Mouse (Mus musculus): ENCODE data around the gene Grin3b. TPM values are rescaled to one million over a fixed set of nuclear protein-coding genes. Genes with fewer than 3 reads are reported as not detected.
"Not testable (repeated sequence)": the region's sequence is repeated elsewhere in the genome, so short reads cannot be mapped to it uniquely, and the experiment has no call there.

Grin3b gene
- polyA plus RNA-seq, 1 experiment from 2014 or later: 0.19 TPM

DNA sequence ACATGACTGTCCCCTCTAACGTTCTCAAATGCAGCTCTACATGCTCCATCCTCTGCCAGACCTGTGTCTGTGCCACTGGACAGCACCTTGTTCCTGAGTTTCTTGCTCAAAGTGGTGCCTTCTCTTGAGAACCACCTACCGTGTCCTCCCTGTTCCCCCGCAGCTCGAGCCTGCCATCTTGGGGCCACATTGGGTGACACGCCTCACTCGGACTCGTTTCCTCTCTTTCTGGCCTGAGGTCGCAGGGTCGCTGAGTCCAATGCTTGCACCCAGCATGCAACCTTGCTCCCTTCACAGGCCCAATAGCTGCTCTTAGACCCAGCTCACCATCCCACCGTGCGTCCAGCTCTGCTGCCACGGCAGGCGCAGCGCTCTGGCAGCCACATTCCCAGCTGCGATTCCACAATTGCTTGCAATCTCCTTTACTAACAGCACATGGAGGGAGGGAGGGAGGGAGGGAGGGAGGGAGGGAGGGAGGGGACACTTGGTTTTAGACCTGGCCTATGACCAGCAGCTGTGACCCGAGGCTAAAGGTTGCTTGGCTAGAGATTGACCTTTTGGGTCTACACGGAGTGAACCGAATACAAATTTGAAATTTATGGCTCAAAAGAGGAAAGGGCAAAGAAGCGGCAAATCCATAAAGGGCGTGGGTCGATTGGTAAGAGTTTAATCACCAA lies 12.2 kb upstream of the Grin3b start:
- no peak overlapping the region for H3K4me3 ChIP-seq (ENCODE audit: low read depth, low read length)
- H3K27ac ChIP-seq (ENCODE audit: low read depth, low read length): no peak overlapping the region
- 17% methylated on average over 21 of the region's 21 CpGs for WGBS (ENCODE audit: insufficient replicate concordance)

DNA sequence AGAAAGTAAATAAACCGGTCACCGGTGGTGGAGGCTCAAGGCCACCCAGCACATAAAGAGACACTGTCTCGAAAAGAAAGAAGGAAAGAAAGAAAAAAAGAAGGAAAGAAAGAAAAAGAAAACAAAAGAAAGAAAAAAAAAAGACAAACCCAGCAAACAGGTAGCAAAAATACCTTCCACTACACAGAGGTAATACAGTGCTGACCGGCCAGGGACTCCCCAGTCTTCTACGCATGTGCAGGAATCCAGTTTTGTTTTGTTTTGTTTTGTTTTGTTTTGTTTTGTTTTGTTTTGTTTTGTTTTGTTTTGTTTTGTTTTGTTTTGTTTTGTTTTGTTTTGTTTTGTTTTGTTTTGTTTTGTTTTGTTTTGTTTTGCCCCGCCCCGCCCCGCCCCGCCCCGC lies 11.1 kb upstream of the Grin3b start:
- Histone ChIP-seq H3K4me3 (ENCODE audit: low read depth, low read length) (peak overlapping the region; percentile 97; the same call in 1 of the 2 replicates), H3K4me2 (peak overlapping the region; percentile 20; the same call in 1 of the 2 replicates)
- H3K4me1 ChIP-seq (ENCODE audit: control insufficient read depth, insufficient read depth, low read length); H3K9ac ChIP-seq (ENCODE audit: low read depth, low read length); ATAC-seq (replicated peaks; ENCODE audit: insufficient number of reproducible peaks, low FRiP score, low TSS enrichment); H3K27me3 ChIP-seq (ENCODE audit: control insufficient read depth, insufficient read depth, low read length); H3K36me3 ChIP-seq (ENCODE audit: control insufficient read depth, insufficient read depth, low read length); H3K27ac ChIP-seq (ENCODE audit: low read depth, low read length); H3K9me3 ChIP-seq (replicated peaks; ENCODE audit: control insufficient read depth, low read length): not testable (repeated sequence)
- WGBS (ENCODE audit: insufficient replicate concordance): 42% methylated on average over 10 of the region's 10 CpGs

More for the DNA sequence above, 12.2 kb upstream of the Grin3b start:
- ATAC-seq (replicated peaks; ENCODE audit: insufficient number of reproducible peaks, low FRiP score, low TSS enrichment): no peak
- peaks cover 9% of the 10 kb centered on the region for H3K4me1 ChIP-seq (ENCODE audit: control insufficient read depth, insufficient read depth, low read length)
- no peaks in the 10 kb centered on the region for H3K27me3 ChIP-seq (ENCODE audit: control insufficient read depth, insufficient read depth, low read length)
- peak overlapping the region; percentile 44 for H3K4me2 ChIP-seq
- H3K36me3 ChIP-seq (ENCODE audit: control insufficient read depth, insufficient read depth, low read length): peaks cover 2% of the 10 kb centered on the region; the same call in 1 of the 2 replicates
- no peaks in the 10 kb centered on the region for H3K9me3 ChIP-seq (replicated peaks; ENCODE audit: control insufficient read depth, low read length)
- H3K9ac ChIP-seq (ENCODE audit: low read depth, low read length): no peak overlapping the region

DNA sequence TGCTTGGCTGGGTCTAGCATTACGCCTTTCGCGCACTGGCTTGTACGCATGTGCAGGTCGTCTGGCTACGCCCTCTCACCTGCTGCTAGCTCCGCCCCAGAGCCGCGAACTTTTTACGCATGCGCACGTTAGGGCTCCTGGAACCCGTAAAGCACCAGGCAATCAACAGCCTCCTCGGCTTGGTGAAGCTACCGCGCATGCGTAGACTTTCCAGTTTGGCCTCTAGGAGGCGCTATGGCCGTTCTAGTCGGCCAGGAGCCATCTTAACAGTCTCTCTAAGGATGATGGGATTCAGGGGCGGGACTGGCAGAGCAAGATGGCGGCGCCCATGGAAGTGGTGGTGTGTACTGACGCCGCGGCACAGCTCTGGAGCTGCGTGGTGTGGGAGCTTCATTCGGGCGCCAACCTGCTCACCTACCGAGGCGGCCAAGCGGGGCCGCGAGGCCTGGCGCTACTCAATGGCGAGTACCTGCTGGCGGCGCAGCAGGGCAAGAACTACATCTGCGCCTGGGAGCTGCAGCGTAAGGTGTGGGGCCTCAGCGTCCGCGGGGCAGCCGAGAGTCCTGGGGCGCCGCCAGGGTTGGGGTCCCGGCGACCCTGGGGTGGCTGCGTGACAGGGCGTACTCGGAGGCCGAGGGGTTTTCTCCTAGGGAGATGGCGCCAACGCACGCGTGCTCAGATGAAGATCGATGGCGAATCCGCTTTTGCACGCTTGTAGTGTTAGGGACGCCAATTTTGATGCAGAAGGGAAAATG lies 10.5 kb upstream of the Grin3b start, which contains the start of gene Wdr18:
Gene Wdr18 (plus strand): TSS at position 306 of the 755 bp plus-strand sequence.
- Histone ChIP-seq H3K4me1 (ENCODE audit: control insufficient read depth, insufficient read depth, low read length) (peaks cover 9% of the 10 kb centered on the region), H3K36me3 (ENCODE audit: control insufficient read depth, insufficient read depth, low read length) (peaks cover 2% of the 10 kb centered on the region; the same call in 1 of the 2 replicates), H3K27ac (ENCODE audit: low read depth, low read length) (peak within 1 kb of the TSS; percentile 72), H3K4me3 (ENCODE audit: low read depth, low read length) (peak within 1 kb of the TSS; percentile 97), H3K9me3 (replicated peaks; ENCODE audit: control insufficient read depth, low read length) (no peaks in the 10 kb centered on the region), H3K27me3 (ENCODE audit: control insufficient read depth, insufficient read depth, low read length) (no peaks in the 10 kb centered on the region), H3K9ac (ENCODE audit: low read depth, low read length) (peak within 1 kb of the TSS; percentile 89), H3K4me2 (peak within 1 kb of the TSS; percentile 93)
- ATAC-seq (replicated peaks; ENCODE audit: insufficient number of reproducible peaks, low FRiP score, low TSS enrichment): peak; percentile 89
- under 1% methylated on average over 61 of the region's 61 CpGs for WGBS (ENCODE audit: insufficient replicate concordance)

DNA sequence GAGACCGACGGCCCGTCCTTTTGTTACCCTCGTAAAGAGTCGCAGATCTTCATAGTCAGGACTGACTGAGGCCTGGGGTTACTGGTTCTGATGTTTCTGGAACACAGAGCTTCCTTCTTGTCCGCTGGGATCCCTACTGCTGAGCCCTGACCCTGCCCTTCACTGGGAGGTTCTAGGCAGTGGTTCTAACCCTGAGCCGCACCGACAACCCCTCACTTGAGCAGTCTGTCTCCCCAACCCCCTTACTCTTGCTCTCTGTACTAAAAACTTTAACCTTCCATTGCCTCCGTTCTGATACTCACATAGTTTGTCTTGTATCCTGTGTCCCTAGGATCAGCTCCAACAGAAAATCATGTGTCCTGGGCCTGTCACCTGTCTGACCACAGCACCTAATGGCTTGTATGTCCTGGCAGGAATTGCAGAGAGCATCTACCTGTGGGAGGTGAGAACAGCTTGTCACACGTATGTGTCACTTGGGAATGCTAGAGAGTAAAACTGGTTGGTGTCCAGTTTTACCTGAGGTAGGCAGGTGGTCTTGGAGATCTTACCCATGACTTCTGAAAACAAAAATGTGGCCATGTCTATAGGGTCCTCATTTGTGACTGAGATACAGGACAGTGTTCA lies 9.7 kb upstream of the Grin3b start:
- H3K4me1 ChIP-seq (ENCODE audit: control insufficient read depth, insufficient read depth, low read length): peaks cover 9% of the 10 kb centered on the region
- 14% methylated on average over 10 of the region's 10 CpGs for WGBS (ENCODE audit: insufficient replicate concordance)
- no peak for ATAC-seq (replicated peaks; ENCODE audit: insufficient number of reproducible peaks, low FRiP score, low TSS enrichment)
- no peaks in the 10 kb centered on the region for H3K9me3 ChIP-seq (replicated peaks; ENCODE audit: control insufficient read depth, low read length)
- no peaks in the 10 kb centered on the region for H3K27me3 ChIP-seq (ENCODE audit: control insufficient read depth, insufficient read depth, low read length)
- peak overlapping the region; percentile 89 for H3K9ac ChIP-seq (ENCODE audit: low read depth, low read length)
- peaks cover 6% of the 10 kb centered on the region for H3K36me3 ChIP-seq (ENCODE audit: control insufficient read depth, insufficient read depth, low read length)
- H3K4me3 ChIP-seq (ENCODE audit: low read depth, low read length): peak overlapping the region; percentile 97
- no peak overlapping the region for H3K27ac ChIP-seq (ENCODE audit: low read depth, low read length)
- peak overlapping the region; percentile 93 for H3K4me2 ChIP-seq

DNA sequence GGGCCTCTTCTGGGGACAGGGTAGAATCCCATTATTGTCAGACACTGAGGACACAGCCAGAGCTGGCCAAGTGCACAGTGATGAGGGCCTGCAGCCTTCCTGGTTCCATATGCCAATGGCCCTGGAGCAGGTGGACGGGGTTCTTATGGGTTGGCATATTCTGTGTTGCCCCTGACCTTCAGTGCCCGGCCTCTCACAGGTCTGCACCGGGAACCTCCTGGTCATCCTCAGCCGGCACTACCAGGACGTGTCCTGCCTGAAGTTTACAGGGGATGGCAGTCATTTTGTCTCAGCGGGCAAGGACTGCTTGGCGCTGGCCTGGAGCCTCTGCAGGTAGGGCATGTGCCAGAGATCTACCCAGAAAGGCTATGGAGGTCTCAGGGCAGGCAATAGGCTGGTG lies 5.8 kb upstream of the Grin3b start:
- 90% methylated on average over 7 of the region's 7 CpGs for WGBS (ENCODE audit: insufficient replicate concordance)
- no peak for ATAC-seq (replicated peaks; ENCODE audit: insufficient number of reproducible peaks, low FRiP score, low TSS enrichment)
- Histone ChIP-seq H3K4me2 (no peak overlapping the region), H3K27me3 (ENCODE audit: control insufficient read depth, insufficient read depth, low read length) (peaks cover 9% of the 10 kb centered on the region), H3K9ac (ENCODE audit: low read depth, low read length) (no peak overlapping the region), H3K4me1 (ENCODE audit: control insufficient read depth, insufficient read depth, low read length) (peaks cover 9% of the 10 kb centered on the region), H3K36me3 (ENCODE audit: control insufficient read depth, insufficient read depth, low read length) (peaks cover 32% of the 10 kb centered on the region), H3K4me3 (ENCODE audit: low read depth, low read length) (no peak overlapping the region), H3K9me3 (replicated peaks; ENCODE audit: control insufficient read depth, low read length) (no peaks in the 10 kb centered on the region), H3K27ac (ENCODE audit: low read depth, low read length) (no peak overlapping the region)

DNA sequence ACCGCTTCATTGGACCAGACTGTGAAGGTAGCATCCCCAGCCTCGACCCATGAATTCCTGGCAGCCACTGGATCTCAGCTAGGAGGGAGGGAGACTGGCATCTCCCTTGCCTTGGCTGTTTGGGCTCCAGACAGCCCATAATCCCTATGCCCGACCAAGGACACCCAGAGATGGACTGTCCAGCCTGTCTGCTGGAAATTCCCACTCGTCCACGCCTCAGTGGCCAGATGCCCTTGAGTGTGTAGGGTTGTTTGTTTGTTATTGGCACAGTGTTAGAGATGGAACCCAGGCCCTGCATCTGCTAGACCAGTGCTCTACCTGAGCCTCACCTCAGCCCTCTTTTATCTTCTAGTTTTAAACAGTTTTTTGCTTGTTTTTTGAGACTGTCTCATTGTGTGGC lies 5.2 kb upstream of the Grin3b start:
- H3K27ac ChIP-seq (ENCODE audit: low read depth, low read length): no peak overlapping the region
- H3K36me3 ChIP-seq (ENCODE audit: control insufficient read depth, insufficient read depth, low read length): peaks cover 32% of the 10 kb centered on the region
- peaks cover 9% of the 10 kb centered on the region for H3K4me1 ChIP-seq (ENCODE audit: control insufficient read depth, insufficient read depth, low read length)
- no peak overlapping the region for H3K4me2 ChIP-seq
- peaks cover 13% of the 10 kb centered on the region for H3K27me3 ChIP-seq (ENCODE audit: control insufficient read depth, insufficient read depth, low read length)
- H3K9ac ChIP-seq (ENCODE audit: low read depth, low read length): no peak overlapping the region
- 85% methylated on average over 5 of the region's 5 CpGs for WGBS (ENCODE audit: insufficient replicate concordance)
- H3K9me3 ChIP-seq (replicated peaks; ENCODE audit: control insufficient read depth, low read length): no peaks in the 10 kb centered on the region
- ATAC-seq (replicated peaks; ENCODE audit: insufficient number of reproducible peaks, low FRiP score, low TSS enrichment): no peak
- no peak overlapping the region for H3K4me3 ChIP-seq (ENCODE audit: low read depth, low read length)

DNA sequence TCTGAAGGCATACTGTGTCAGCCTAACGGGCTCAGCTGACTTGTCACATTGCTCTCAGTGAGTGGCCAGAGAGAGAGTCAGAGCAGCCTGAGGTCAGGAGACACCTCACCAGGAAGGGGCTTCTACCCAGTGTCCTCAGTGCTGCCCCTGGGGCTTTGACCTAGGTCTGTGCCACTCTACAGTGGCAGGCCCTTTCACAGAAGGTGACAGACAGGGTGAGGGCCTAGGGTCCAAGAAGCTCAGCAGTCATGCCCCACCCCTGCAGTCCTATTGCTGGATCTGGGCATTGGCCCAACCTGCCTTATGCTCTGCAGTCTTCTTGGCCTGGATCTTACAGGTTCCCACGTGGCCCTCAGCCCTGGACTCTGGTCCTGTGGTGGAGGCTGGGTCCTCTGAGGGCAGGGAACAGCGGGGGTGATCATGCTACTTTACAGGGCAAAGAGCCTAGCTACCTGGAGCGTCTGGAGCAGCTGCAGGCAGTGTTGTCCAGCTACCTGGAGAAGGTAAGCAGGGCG lies 3.6 kb upstream of the Grin3b start:
- no peak overlapping the region for H3K9ac ChIP-seq (ENCODE audit: low read depth, low read length)
- no peak overlapping the region for H3K27ac ChIP-seq (ENCODE audit: low read depth, low read length)
- ATAC-seq (replicated peaks; ENCODE audit: insufficient number of reproducible peaks, low FRiP score, low TSS enrichment): no peak
- peaks cover 29% of the 10 kb centered on the region for H3K27me3 ChIP-seq (ENCODE audit: control insufficient read depth, insufficient read depth, low read length)
- H3K4me1 ChIP-seq (ENCODE audit: control insufficient read depth, insufficient read depth, low read length): peaks cover 8% of the 10 kb centered on the region
- no peaks in the 10 kb centered on the region for H3K9me3 ChIP-seq (replicated peaks; ENCODE audit: control insufficient read depth, low read length)
- H3K4me2 ChIP-seq: no peak overlapping the region
- no peak overlapping the region for H3K4me3 ChIP-seq (ENCODE audit: low read depth, low read length)
- 87% methylated on average over 5 of the region's 5 CpGs for WGBS (ENCODE audit: insufficient replicate concordance)
- H3K36me3 ChIP-seq (ENCODE audit: control insufficient read depth, insufficient read depth, low read length): peaks cover 32% of the 10 kb centered on the region

DNA sequence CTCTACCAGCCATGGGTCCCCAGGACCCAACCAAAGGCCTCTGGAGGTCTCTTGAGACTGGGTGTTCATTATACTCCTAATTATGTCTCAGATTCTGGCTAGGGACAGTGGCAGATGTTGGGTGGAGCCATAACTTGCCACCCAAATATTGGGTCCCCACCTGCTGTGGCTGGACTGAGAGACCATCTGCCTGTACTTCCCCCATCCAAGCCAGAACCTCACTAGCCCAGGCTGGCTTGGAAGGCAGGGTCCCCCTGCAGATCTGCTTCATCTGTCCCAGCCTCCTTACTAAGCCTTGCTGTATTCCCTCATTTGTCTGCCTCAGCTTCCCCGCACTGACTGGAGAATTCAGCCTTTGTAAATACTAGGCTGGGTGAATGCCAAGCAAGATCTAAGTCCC lies 2.3 kb upstream of the Grin3b start:
- Histone ChIP-seq H3K4me1 (ENCODE audit: control insufficient read depth, insufficient read depth, low read length) (peaks cover 8% of the 10 kb centered on the region), H3K4me3 (ENCODE audit: low read depth, low read length) (no peak overlapping the region), H3K9ac (ENCODE audit: low read depth, low read length) (no peak overlapping the region; the same call in 1 of the 2 replicates), H3K27ac (ENCODE audit: low read depth, low read length) (no peak overlapping the region), H3K36me3 (ENCODE audit: control insufficient read depth, insufficient read depth, low read length) (peaks cover 29% of the 10 kb centered on the region), H3K27me3 (ENCODE audit: control insufficient read depth, insufficient read depth, low read length) (peaks cover 36% of the 10 kb centered on the region), H3K4me2 (no peak overlapping the region), H3K9me3 (replicated peaks; ENCODE audit: control insufficient read depth, low read length) (no peaks in the 10 kb centered on the region)
- 94% methylated on average over 1 of the region's 1 CpGs for WGBS (ENCODE audit: insufficient replicate concordance)
- ATAC-seq (replicated peaks; ENCODE audit: insufficient number of reproducible peaks, low FRiP score, low TSS enrichment): no peak
